Mouse (Mus musculus): ENCODE data around the gene Ryr1. TPM values are rescaled to one million over a fixed set of nuclear protein-coding genes. Genes with fewer than 3 reads are reported as not detected.
A peak's percentile ranks its signal among the peaks of the same experiment; 100 is the strongest.

Ryr1 gene
- polyA plus RNA-seq (2014; fragmentation: Nextera tagmentation; extraction: Ambion mirVana): 0.30 and 0.78 TPM in 2 replicates

GRCm38 (mm10) chr7:29124970-29125369 is at the start of gene Ryr1:
Gene Ryr1, minus strand, starts transcription at chr7:29125179.
- WGBS: 1% methylated on average over 16 of the region's 16 CpGs
- Histone ChIP-seq H3K27me3 (ENCODE audit: control insufficient read depth, insufficient read depth, low read length) (no peaks in the 10 kb centered on the region), H3K27ac (ENCODE audit: low read length) (no peak within 1 kb of the TSS), H3K4me2 (replicated peaks; ENCODE audit: low read depth, low read length) (peak within 1 kb of the TSS; percentile 78), H3K36me3 (ENCODE audit: control insufficient read depth, insufficient read depth, low read length) (no peaks in the 10 kb centered on the region), H3K4me1 (ENCODE audit: control insufficient read depth, insufficient read depth, low read length) (peaks cover 16% of the 10 kb centered on the region; the same call in 1 of the 2 replicates), H3K4me3 (ENCODE audit: low read depth, low read length) (peak within 1 kb of the TSS; percentile 31), H3K9me3 (ENCODE audit: control insufficient read depth, low read depth, low read length) (no peaks in the 10 kb centered on the region), H3K9ac (replicated peaks; ENCODE audit: low read depth, low read length) (peak within 1 kb of the TSS; percentile 18; the same call in 1 of the 2 replicates)
- ATAC-seq (ENCODE audit: insufficient number of reproducible peaks, insufficient read depth, low FRiP score, low read depth): peak; percentile 78; the same call in 1 of the 2 replicates

- WGBS: 43% methylated on average over 32 of the region's 32 CpGs
- H3K27me3 ChIP-seq (ENCODE audit: control insufficient read depth, insufficient read depth, low read length): peaks cover 28% of the 10 kb centered on the region
Measured at GRCm38 (mm10) chr7:29172390-29173016, 47.5 kb upstream of the Ryr1 start.

DNA sequence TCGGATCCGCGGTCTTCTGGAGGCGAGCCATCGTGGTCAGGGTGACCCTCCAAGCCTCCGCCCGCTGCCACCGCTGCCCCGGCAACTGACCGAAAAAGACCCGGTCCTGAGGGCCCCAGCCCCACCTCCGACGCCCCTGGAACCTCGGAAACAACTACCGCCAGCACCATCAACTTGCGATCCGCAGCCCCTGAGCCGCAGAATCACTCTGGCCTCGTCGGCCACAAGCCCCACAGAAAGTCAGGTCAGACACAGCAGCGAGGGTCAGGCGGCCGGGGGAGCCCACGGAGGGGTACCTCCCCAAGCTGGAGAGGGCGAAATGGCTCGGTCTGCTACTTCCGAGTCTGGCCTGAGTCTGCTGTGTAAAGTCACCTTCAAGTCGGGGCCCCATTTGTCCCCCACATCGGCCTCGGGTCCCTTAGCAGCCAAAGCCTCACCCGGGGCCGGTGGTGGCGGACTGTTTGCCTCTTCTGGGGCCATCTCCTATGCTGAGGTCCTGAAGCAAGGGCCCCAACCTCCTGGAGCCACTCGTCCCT is 46.7 kb upstream of the Ryr1 start:
- Histone ChIP-seq H3K4me3 (ENCODE audit: low read depth, low read length) (peak overlapping the region; percentile 63), H3K4me2 (replicated peaks; ENCODE audit: low read depth, low read length) (peak overlapping the region; percentile 84), H3K27ac (ENCODE audit: low read length) (no peak overlapping the region), H3K9me3 (ENCODE audit: control insufficient read depth, low read depth, low read length) (no peaks in the 10 kb centered on the region), H3K36me3 (ENCODE audit: control insufficient read depth, insufficient read depth, low read length) (peaks cover 36% of the 10 kb centered on the region), H3K9ac (replicated peaks; ENCODE audit: low read depth, low read length) (no peak overlapping the region), H3K27me3 (ENCODE audit: control insufficient read depth, insufficient read depth, low read length) (peaks cover 28% of the 10 kb centered on the region), H3K4me1 (ENCODE audit: control insufficient read depth, insufficient read depth, low read length) (peaks cover 20% of the 10 kb centered on the region)
- WGBS: 10% methylated on average over 34 of the region's 34 CpGs
- ATAC-seq (ENCODE audit: insufficient number of reproducible peaks, insufficient read depth, low FRiP score, low read depth): no peak

More at GRCm38 (mm10) chr7:29172390-29173016, 47.5 kb upstream of the Ryr1 start:
- H3K9ac ChIP-seq (replicated peaks; ENCODE audit: low read depth, low read length): no peak overlapping the region
- no peak overlapping the region for H3K27ac ChIP-seq (ENCODE audit: low read length)
- H3K36me3 ChIP-seq (ENCODE audit: control insufficient read depth, insufficient read depth, low read length): peaks cover 39% of the 10 kb centered on the region
- no peak overlapping the region for H3K4me3 ChIP-seq (ENCODE audit: low read depth, low read length)
- no peaks in the 10 kb centered on the region for H3K9me3 ChIP-seq (ENCODE audit: control insufficient read depth, low read depth, low read length)
- no peak for ATAC-seq (ENCODE audit: insufficient number of reproducible peaks, insufficient read depth, low FRiP score, low read depth)
- peaks cover 20% of the 10 kb centered on the region for H3K4me1 ChIP-seq (ENCODE audit: control insufficient read depth, insufficient read depth, low read length)
- H3K4me2 ChIP-seq (replicated peaks; ENCODE audit: low read depth, low read length): no peak overlapping the region

DNA sequence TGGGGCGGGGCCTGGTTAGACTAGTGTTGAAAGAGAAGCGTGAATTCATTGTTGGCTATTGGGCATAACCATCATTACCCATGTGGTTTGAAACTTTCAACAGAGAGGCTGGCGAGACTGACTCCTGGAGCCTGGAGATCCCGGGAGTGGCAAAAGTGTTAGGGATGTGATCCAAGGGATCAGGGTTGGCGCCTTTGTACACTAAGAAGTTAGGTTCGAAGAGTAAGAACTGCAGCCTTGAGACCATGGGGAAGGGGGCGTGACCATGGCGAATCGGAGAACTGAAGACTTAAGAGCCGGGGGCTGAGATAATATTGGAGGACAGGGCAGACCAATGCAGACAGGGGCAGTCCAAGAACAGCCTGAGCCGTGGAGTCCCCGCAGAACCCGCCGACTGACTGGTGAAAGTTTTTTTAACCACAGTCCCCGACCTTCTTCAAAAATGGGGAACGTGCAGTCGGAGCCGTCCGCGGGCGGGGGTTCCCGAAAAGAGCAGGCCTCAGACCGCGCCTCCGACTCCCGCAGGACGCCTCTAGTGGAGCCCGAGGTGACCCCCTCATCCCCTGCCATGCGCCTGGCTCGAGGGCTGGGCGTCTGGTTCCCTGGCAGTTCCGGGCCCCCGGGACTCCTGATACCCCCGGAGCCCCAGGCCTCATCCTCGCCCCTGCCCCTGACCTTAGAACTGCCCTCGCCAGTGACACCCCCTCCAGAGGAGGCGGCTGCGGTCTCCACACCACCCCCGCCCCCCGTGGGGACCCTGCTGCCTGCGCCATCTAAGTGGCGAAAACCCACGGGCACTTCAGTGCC is 46.0 kb upstream of the Ryr1 start:
- under 1% methylated on average over 41 of the region's 43 CpGs for WGBS
- Histone ChIP-seq H3K9me3 (ENCODE audit: control insufficient read depth, low read depth, low read length) (no peaks in the 10 kb centered on the region), H3K4me2 (replicated peaks; ENCODE audit: low read depth, low read length) (peak overlapping the region; percentile 84), H3K27ac (ENCODE audit: low read length) (no peak overlapping the region), H3K9ac (replicated peaks; ENCODE audit: low read depth, low read length) (0 out of 2 replicates have a peak overlapping the region, but pooled peaks have one; percentile 18), H3K36me3 (ENCODE audit: control insufficient read depth, insufficient read depth, low read length) (peaks cover 29% of the 10 kb centered on the region), H3K4me3 (ENCODE audit: low read depth, low read length) (peak overlapping the region; percentile 63), H3K27me3 (ENCODE audit: control insufficient read depth, insufficient read depth, low read length) (peaks cover 28% of the 10 kb centered on the region), H3K4me1 (ENCODE audit: control insufficient read depth, insufficient read depth, low read length) (peaks cover 20% of the 10 kb centered on the region)
- no peak for ATAC-seq (ENCODE audit: insufficient number of reproducible peaks, insufficient read depth, low FRiP score, low read depth)

DNA sequence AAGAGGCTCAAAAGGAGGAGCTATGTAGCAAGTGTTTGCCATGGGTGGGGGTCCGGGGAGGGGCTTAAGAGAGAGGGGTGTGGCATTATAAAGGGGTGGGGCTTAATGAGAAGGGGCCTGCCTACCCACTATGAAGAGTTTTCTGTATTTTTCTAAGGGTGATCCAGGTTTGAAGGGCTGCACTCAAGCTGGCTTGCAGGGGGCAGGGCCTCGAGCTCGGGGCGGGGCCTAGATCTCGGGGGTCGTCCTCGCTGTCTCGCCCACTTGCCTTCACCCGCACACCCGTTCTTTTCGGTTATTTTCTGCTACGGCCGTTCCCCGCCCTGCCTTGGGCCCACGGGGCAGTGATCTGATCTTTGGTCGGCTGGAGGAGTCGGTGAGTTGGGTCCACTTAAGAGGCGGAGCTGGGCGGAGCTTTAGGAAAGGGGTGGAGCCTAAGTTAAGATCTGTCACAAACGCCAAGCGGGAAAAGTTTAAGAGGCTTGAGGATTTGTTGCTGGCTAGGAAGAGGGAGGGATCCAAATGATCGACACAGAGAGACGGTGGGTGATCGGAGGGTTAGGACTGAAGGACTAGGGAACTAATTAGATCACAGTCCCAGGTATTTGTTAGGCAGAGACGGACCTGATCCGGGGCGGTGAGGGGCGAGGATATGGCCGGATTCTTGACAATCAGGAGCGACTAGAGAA is 45.2 kb upstream of the Ryr1 start, which contains the start of the genes Ggn and Spred3:
Gene Ggn (plus strand): TSS at position 145 of the 689 bp plus-strand sequence.
Gene Spred3 (minus strand): TSS at position 346 of the 689 bp plus-strand sequence.
- Histone ChIP-seq H3K27me3 (ENCODE audit: control insufficient read depth, insufficient read depth, low read length) (peaks cover 28% of the 10 kb centered on the region), H3K4me3 (ENCODE audit: low read depth, low read length) (peak within 1 kb of the TSS; percentile 63), H3K36me3 (ENCODE audit: control insufficient read depth, insufficient read depth, low read length) (peaks cover 21% of the 10 kb centered on the region), H3K4me1 (ENCODE audit: control insufficient read depth, insufficient read depth, low read length) (peaks cover 20% of the 10 kb centered on the region), H3K9ac (replicated peaks; ENCODE audit: low read depth, low read length) (peak within 1 kb of the TSS; percentile 33), H3K4me2 (replicated peaks; ENCODE audit: low read depth, low read length) (peak within 1 kb of the TSS; percentile 84), H3K9me3 (ENCODE audit: control insufficient read depth, low read depth, low read length) (no peaks in the 10 kb centered on the region), H3K27ac (ENCODE audit: low read length) (peak within 1 kb of the TSS; percentile 48; the same call in 1 of the 2 replicates)
- WGBS: under 1% methylated on average over 30 of the region's 30 CpGs
- ATAC-seq (ENCODE audit: insufficient number of reproducible peaks, insufficient read depth, low FRiP score, low read depth): peak; percentile 75

DNA sequence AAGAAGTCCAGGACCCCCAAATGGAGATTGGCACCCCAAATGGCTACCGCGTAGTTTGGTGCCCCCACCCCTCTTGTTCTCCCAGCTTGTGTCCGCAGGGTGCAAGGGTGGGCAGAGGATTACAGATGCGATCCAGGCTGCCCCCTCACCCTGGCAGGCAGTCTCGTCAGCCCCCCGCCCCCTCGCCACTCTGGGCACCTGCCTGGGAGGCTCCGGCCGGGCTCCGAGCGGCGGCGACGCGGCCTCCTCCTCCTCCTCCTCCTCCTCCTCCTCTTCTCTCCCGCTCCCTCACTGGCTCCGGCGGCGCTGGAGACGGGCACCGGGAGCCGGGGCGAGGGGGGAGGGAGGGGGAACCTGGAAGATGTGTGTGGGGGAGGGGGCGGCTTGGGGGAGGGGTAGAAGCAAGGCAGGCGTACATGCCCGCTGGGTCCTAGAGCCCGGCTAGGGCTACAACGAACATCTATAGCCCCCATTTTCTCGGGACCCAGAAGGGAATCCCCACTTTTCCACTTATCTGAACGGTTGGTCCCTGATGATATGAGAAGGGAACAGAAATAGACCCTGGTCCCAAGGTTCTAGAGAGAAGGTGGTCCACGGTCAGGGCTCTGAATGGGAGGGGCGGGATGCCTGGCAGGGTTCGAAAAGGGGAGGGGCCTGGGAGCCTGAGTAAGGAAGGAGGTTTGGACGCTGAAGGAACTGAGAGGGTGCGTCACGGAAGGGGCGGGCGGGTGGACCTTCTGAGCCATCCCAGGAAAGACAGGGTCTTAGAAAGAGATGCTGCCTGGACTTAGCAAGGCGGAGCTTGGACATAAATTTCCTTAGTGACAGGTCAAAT is 44.5 kb upstream of the Ryr1 start:
- Histone ChIP-seq H3K27me3 (ENCODE audit: control insufficient read depth, insufficient read depth, low read length) (peaks cover 28% of the 10 kb centered on the region), H3K9ac (replicated peaks; ENCODE audit: low read depth, low read length) (peak overlapping the region; percentile 33), H3K4me1 (ENCODE audit: control insufficient read depth, insufficient read depth, low read length) (peaks cover 20% of the 10 kb centered on the region), H3K27ac (ENCODE audit: low read length) (peak overlapping the region; percentile 48; the same call in 1 of the 2 replicates), H3K4me2 (replicated peaks; ENCODE audit: low read depth, low read length) (peak overlapping the region; percentile 84), H3K4me3 (ENCODE audit: low read depth, low read length) (peak overlapping the region; percentile 63), H3K9me3 (ENCODE audit: control insufficient read depth, low read depth, low read length) (no peaks in the 10 kb centered on the region), H3K36me3 (ENCODE audit: control insufficient read depth, insufficient read depth, low read length) (peaks cover 14% of the 10 kb centered on the region)
- WGBS: under 1% methylated on average over 28 of the region's 39 CpGs
- peak; percentile 81 for ATAC-seq (ENCODE audit: insufficient number of reproducible peaks, insufficient read depth, low FRiP score, low read depth)

GRCm38 (mm10) chr7:29168791-29169230 is 43.8 kb upstream of the Ryr1 start:
- under 1% methylated on average over 14 of the region's 14 CpGs for WGBS
- peak overlapping the region; percentile 84 for H3K4me2 ChIP-seq (replicated peaks; ENCODE audit: low read depth, low read length)
- H3K36me3 ChIP-seq (ENCODE audit: control insufficient read depth, insufficient read depth, low read length): peaks cover 8% of the 10 kb centered on the region
- no peak for ATAC-seq (ENCODE audit: insufficient number of reproducible peaks, insufficient read depth, low FRiP score, low read depth)
- H3K9ac ChIP-seq (replicated peaks; ENCODE audit: low read depth, low read length): peak overlapping the region; percentile 33
- H3K9me3 ChIP-seq (ENCODE audit: control insufficient read depth, low read depth, low read length): no peaks in the 10 kb centered on the region
- peaks cover 20% of the 10 kb centered on the region for H3K4me1 ChIP-seq (ENCODE audit: control insufficient read depth, insufficient read depth, low read length)
- peak overlapping the region; percentile 63 for H3K4me3 ChIP-seq (ENCODE audit: low read depth, low read length)
- peaks cover 26% of the 10 kb centered on the region for H3K27me3 ChIP-seq (ENCODE audit: control insufficient read depth, insufficient read depth, low read length)
- H3K27ac ChIP-seq (ENCODE audit: low read length): no peak overlapping the region; the same call in 1 of the 2 replicates

Measured in stomach, embryonic 14.5 days (tissue).